Mouse (Mus musculus) kidney, embryonic 16.5 days (tissue): ENCODE results near the gene Tma7. TPM values are rescaled to one million over a fixed set of nuclear protein-coding genes. Genes with fewer than 3 reads are reported as not detected.

ENCODE experiments used
- ATAC-seq: fragments of 200-750 bp; cut with Nextera tagmentation; 2 replicates; pipeline ENCODE4 v1.8.0; 2017; ENCODE audit warnings: moderate TSS enrichment; ENCODE audit not compliant: low FRiP score, low TSS enrichment
- H3K27ac ChIP-seq: fragments of 300-500 bp; sonication (generic); 2 replicates; pipeline ENCODE4 v1.5.1; 2014; ENCODE audit warnings: low read length
- H3K27me3 ChIP-seq: fragments of 300-500 bp; sonication (generic); 2 replicates; pipeline ENCODE4 v1.6.1; 2014; ENCODE audit warnings: low read length, control low read depth, mixed read lengths; ENCODE audit not compliant: insufficient read depth
- H3K36me3 ChIP-seq: fragments of 300-500 bp; sonication (generic); 2 replicates; pipeline ENCODE4 v1.6.1; 2014; ENCODE audit warnings: low read length, control low read depth, mixed read lengths; ENCODE audit not compliant: insufficient read depth
- H3K4me1 ChIP-seq: fragments of 300-500 bp; sonication (generic); 2 replicates; pipeline ENCODE4 v1.6.1; 2014; ENCODE audit warnings: low read length, control low read depth, mixed read lengths; ENCODE audit not compliant: insufficient read depth
- H3K4me2 ChIP-seq: fragments of 300-500 bp; sonication (generic); replicated peaks from 2 replicates; pipeline ENCODE4 v1.6.1; 2014; ENCODE audit warnings: low read depth, low read length
- H3K4me3 ChIP-seq: fragments of 300-500 bp; sonication (generic); 2 replicates; pipeline ENCODE4 v1.5.1; 2014; ENCODE audit warnings: mild to moderate bottlenecking, low read length
- H3K9ac ChIP-seq: fragments of 300-500 bp; sonication (generic); replicated peaks from 2 replicates; pipeline ENCODE4 v1.6.1; 2014; ENCODE audit warnings: low read length
- H3K9me3 ChIP-seq: fragments of 300-500 bp; sonication (generic); 2 replicates; pipeline ENCODE4 v1.6.1; 2016; ENCODE audit warnings: low read length, control low read depth
- WGBS: fragments of 180-500 bp; shearing (Covaris S2); extraction: QIAGEN DNeasy Blood & Tissue Kit; methylation state at CpG from one replicate; pipeline ENCODE4 v1.1.7; 2014; 5-methylcytosine and 5-hydroxymethylcytosine counted together
- polyA plus RNA-seq: library from polyadenylated mRNA; unstranded; fragments of >200 nt; fragmentation: Nextera tagmentation; extraction: Ambion mirVana; gene quantifications from 2 replicates; pipeline ENCODE4 v1.2.1, GENCODE M21; 2015

Gene Tma7
- 494 and 537 TPM in 2 replicates for polyA plus RNA-seq

DNA sequence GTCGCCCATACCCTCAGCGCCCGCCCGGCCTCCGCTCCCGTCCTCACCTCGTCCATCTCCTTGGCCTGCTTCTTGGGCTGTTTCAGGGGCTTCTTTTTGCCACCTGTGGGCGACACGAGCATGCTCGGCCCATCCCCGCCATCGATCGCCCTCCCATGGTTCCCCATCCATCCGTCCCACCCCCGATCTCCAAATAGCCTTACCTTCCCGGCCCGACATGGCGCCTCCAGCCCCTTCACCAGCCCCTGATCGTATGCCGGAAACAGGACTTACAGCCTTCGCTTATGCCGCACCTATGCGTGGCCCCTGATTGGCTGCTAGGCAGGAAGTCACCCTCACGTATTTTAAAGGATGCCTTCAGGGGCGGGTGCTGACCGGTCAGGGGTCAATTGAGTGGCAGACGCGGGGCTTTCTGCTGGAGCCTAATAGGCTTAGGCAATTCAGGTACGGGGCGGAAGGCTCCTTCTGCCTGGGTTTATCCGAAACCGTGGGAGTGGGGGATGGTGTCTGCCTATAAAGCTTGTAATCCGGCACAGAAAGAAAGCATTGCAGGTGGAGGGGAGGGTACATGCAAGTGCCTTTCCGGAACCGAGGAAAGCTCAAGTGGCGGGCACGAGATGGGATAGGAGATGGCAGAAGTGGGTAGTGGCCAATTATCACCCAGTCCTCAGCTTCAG is at the start of gene Tma7, which contains the start of gene Ccdc51:
Gene Tma7, minus strand, starts transcription at position 464 of the 677 bp plus-strand sequence.
Gene Ccdc51, plus strand, starts transcription at position 370 of the 677 bp plus-strand sequence.
- Histone ChIP-seq H3K4me1 (peaks cover 16% of the 10 kb centered on the region), H3K27me3 (no peaks in the 10 kb centered on the region), H3K9me3 (no peaks in the 10 kb centered on the region), H3K27ac (peak within 1 kb of the TSS; percentile 57), H3K36me3 (peaks cover 14% of the 10 kb centered on the region), H3K4me3 (peak within 1 kb of the TSS; percentile 75), H3K4me2 (peak within 1 kb of the TSS; percentile 73), H3K9ac (peak within 1 kb of the TSS; percentile 84)
- peak; percentile 97 for ATAC-seq
- WGBS = under 1% methylated on average over 37 of the region's 37 CpGs

DNA sequence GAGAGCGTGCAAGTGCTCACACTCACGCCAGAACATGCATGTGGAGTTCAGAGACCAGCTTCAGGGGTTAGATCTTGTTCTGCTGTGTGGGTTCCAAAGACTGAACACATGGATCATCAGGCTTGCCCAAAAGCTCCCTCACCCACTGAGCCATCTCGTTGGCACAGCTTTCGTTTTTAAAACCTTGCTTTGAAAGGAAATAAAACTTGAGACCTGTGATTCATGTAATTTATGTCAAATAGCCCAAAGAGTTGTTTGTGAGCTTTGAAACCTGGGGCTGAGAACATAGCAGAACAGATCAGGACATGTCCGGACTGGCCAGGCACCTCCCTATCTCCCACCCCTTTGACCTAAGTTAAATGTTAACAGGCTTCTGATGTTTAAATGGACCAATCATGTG is 47.7 kb upstream of the Tma7 start:
- 61% methylated on average over 5 of the region's 5 CpGs for WGBS
- Histone ChIP-seq H3K4me1 (no peaks in the 10 kb centered on the region), H3K4me2 (no peak overlapping the region), H3K27me3 (no peaks in the 10 kb centered on the region), H3K9ac (no peak overlapping the region), H3K36me3 (no peaks in the 10 kb centered on the region), H3K9me3 (no peaks in the 10 kb centered on the region; the same call in 1 of the 2 replicates), H3K27ac (no peak overlapping the region), H3K4me3 (no peak overlapping the region)
- no peak for ATAC-seq

DNA sequence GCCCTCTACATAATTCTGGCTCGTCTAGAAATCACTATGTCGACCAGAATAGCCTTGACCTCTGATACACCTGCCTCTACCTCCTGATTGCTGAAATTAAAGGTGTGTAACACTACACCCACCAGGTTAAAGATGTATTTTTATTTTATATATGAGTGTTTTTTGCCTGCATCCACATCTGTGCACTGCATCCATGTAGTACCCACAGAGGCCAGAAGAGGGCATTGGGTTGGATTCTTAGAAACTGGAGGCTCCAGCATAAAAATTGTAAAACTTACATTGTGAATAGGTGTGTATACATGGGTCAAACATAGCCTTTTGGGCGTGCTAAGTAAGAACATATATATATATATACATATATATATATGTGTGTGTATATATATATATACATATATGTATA is 45.8 kb upstream of the Tma7 start:
- H3K4me1 ChIP-seq = no peaks in the 10 kb centered on the region
- H3K27me3 ChIP-seq = no peaks in the 10 kb centered on the region
- 53% methylated on average over 3 of the region's 3 CpGs for WGBS
- H3K36me3 ChIP-seq = no peaks in the 10 kb centered on the region
- ATAC-seq = no peak
- H3K4me2 ChIP-seq = no peak overlapping the region
- no peaks in the 10 kb centered on the region; the same call in 1 of the 2 replicates for H3K9me3 ChIP-seq
- H3K9ac ChIP-seq = no peak overlapping the region
- no peak overlapping the region for H3K27ac ChIP-seq
- H3K4me3 ChIP-seq = no peak overlapping the region

DNA sequence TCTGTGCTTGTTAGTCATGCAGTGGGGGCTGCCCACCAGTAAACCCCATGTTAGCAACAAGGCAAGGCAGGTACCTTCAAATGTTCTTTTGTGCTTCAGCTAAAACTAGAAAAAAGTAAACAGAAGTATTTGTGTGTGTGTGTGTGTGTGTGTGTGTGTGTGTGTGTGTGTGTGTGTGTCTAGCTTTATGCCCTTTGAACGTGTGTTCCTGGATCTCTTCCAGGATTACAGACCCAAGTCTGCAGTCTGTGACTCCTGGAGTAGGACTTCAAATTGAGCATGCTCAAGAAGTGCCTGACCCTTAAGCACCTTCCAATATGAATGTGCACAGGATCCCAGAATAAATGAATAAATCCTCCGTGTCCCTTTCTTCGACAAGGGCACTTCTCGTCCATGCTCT is 44.7 kb upstream of the Tma7 start:
- Histone ChIP-seq H3K36me3 (no peaks in the 10 kb centered on the region), H3K9ac (no peak overlapping the region), H3K4me3 (no peak overlapping the region), H3K4me1 (no peaks in the 10 kb centered on the region), H3K9me3 (no peaks in the 10 kb centered on the region; the same call in 1 of the 2 replicates), H3K27me3 (no peaks in the 10 kb centered on the region), H3K4me2 (no peak overlapping the region), H3K27ac (no peak overlapping the region)
- 83% methylated on average over 4 of the region's 4 CpGs for WGBS
- no peak for ATAC-seq

DNA sequence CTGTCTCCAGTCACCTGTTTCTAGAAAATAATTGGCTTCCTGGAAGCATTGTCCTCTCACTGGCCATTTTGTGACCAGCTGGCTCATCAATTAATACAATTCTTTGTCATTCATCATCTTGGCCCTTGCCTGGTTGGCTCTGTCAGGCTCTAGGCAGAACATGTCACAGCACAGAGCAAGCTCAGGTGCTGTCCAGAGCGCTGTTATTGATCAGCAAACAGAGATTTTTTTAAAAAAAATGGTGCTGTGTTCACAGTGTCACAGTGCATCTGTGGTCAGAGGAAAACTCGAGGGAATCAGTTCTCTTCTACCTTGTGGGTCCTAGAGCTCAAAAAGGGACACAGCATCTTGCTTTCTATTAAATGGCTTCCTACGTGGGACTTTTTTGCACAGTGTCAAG is 43.1 kb upstream of the Tma7 start:
- no peak overlapping the region for H3K27ac ChIP-seq

DNA sequence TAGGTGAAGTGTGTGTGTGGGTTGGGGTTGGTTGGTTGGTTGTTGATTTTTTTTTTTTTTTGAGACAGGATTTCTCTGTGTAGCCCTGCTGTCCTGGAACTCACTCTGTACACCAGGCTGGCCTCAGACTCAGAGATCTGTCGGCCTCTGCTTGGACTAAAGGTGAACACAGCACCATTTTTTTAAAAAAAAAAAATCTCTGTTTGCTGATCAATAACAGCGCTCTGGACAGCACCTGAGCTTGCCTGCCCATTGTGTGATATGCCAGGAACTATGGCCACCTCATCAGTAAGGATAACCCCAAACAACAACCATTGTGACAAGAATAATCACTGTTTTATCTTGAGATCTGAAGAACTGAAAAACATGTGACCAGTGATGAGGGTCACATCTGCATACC is 42.7 kb upstream of the Tma7 start:
- H3K27ac ChIP-seq = no peak overlapping the region
- no peaks in the 10 kb centered on the region for H3K4me1 ChIP-seq
- H3K36me3 ChIP-seq = no peaks in the 10 kb centered on the region
- ATAC-seq = no peak
- H3K4me2 ChIP-seq = no peak overlapping the region
- H3K27me3 ChIP-seq = no peaks in the 10 kb centered on the region
- no peaks in the 10 kb centered on the region for H3K9me3 ChIP-seq
- no peak overlapping the region for H3K4me3 ChIP-seq
- no peak overlapping the region for H3K9ac ChIP-seq
- 82% methylated on average over 2 of the region's 2 CpGs for WGBS

More for the DNA sequence above, 43.1 kb upstream of the Tma7 start:
- 76% methylated on average over 3 of the region's 3 CpGs for WGBS
- no peak overlapping the region for H3K4me3 ChIP-seq
- H3K27me3 ChIP-seq = no peaks in the 10 kb centered on the region
- H3K9me3 ChIP-seq = no peaks in the 10 kb centered on the region
- no peak overlapping the region for H3K4me2 ChIP-seq
- no peak overlapping the region for H3K9ac ChIP-seq
- ATAC-seq = no peak
- no peaks in the 10 kb centered on the region for H3K4me1 ChIP-seq
- no peaks in the 10 kb centered on the region for H3K36me3 ChIP-seq

DNA sequence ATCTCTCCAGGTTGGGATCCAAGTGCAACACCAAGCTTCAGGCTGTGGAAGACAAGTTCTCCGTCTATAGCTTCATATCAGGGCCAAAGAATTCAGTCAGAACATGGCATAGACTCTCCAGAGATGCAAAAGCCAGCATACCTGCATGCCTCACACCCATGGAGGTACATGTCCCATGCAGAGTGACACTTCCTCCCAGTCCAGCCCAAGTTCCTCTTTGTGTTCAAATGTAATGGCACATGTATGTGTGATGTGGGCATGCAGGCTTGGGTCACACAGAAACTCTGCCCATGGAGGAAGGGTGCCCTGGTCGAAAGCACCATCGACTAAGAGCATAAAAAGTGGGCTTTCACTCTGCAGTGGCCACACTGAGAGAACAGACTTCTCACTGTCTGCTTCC is 41.8 kb upstream of the Tma7 start:
- Histone ChIP-seq H3K4me3 (no peak overlapping the region), H3K36me3 (0 out of 2 replicates have a peak, but pooled peaks cover 6% of the 10 kb centered on the region), H3K27ac (no peak overlapping the region), H3K4me1 (no peaks in the 10 kb centered on the region), H3K9ac (no peak overlapping the region), H3K27me3 (no peaks in the 10 kb centered on the region), H3K4me2 (no peak overlapping the region), H3K9me3 (no peaks in the 10 kb centered on the region)
- ATAC-seq = no peak
- WGBS = 84% methylated on average over 3 of the region's 3 CpGs

DNA sequence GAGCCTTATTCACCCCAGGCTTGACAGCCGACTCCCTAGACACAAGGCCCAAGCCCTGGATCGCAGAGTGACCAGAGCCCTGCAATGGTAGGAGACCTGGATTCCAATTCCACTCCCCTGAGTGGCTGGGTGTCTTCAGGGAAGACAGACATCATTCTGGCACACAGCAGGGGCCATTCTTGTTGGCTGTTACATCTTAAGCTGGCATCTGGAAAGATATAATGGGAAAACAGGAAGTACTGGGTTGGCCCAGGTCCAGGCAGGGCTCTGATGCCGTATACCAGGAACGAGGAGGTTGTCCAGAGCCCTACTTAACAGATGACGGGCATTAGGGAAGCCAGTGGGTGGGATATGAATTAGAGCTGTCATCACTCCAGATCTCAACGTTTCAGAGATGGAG is 40.9 kb upstream of the Tma7 start:
- ATAC-seq = no peak
- Histone ChIP-seq H3K4me1 (no peaks in the 10 kb centered on the region), H3K27ac (no peak overlapping the region), H3K27me3 (no peaks in the 10 kb centered on the region), H3K9me3 (no peaks in the 10 kb centered on the region), H3K36me3 (peaks cover 14% of the 10 kb centered on the region), H3K9ac (no peak overlapping the region), H3K4me2 (no peak overlapping the region), H3K4me3 (no peak overlapping the region)
- 52% methylated on average over 6 of the region's 6 CpGs for WGBS

DNA sequence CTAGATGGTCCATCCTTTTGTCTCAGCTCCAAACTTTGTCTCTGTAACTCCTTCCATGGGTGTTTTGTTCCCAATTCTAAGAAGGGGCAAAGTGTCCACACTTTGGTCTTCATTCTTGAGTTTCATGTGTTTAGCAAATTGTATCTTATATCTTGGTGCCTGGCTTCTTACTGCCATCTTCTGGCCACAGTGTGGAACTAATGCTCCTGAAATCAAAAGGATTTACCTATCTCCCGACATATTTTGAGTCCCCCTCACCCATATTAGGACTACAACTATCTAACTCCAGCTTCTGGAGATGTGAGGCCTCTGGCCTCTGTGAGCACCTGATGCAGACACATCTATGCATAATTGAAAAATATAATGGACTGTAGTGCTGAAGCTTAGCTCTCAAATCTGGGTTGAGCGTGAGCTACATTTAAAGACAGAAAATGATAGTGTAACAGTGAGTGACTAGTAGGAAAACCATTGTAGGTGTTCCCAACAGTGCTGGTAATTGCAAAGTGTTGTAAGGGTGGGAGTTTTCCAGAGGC is 40.2 kb upstream of the Tma7 start:
- Histone ChIP-seq H3K9ac (no peak overlapping the region), H3K4me3 (no peak overlapping the region), H3K36me3 (peaks cover 19% of the 10 kb centered on the region), H3K27ac (no peak overlapping the region), H3K4me2 (no peak overlapping the region), H3K27me3 (no peaks in the 10 kb centered on the region), H3K4me1 (no peaks in the 10 kb centered on the region), H3K9me3 (no peaks in the 10 kb centered on the region)
- 0 out of 2 replicates have a peak, but pooled peaks have one; percentile 1 for ATAC-seq
- 43% methylated on average over 2 of the region's 2 CpGs for WGBS

DNA sequence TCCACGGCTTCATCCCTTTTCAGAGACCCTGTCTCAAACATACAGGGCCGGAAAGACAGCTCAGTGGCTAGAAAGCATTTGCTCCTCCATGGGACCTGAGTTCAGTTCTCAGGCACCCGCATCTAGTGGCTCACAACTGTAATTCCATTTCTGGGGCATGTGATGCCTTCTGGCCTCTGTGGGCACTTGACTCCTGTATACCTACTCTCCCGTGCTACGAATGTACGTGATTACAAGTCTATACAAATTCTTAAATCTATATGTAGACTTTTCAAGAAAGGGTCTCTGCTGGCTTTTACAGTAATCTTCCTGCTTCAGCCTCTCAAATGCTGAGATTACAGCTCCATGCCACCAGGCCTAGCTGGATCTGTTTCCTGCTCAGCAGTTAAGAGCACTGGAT is 38.6 kb upstream of the Tma7 start:
- Histone ChIP-seq H3K4me1 (no peaks in the 10 kb centered on the region), H3K4me3 (no peak overlapping the region), H3K9ac (no peak overlapping the region), H3K4me2 (no peak overlapping the region), H3K36me3 (peaks cover 29% of the 10 kb centered on the region), H3K9me3 (no peaks in the 10 kb centered on the region), H3K27ac (peak overlapping the region; percentile 10; the same call in 1 of the 2 replicates), H3K27me3 (no peaks in the 10 kb centered on the region)
- 85% methylated on average over 6 of the region's 6 CpGs for WGBS
- no peak for ATAC-seq
